Mouse (Mus musculus) naive thymus-derived CD4-positive, alpha-beta T cell, adult 2 months (primary cell): ENCODE measurements at regions not wholly inside any gene's neighbourhood (a gene's known extent, or its start where the extent isn't known, plus 50 kb on each side); places are given as distances from the start of the nearest gene placed in this dataset.

Experiments used
- DNase-seq: peaks from one replicate; pipeline ENCODE4 v3.0.0-alpha.2; 2011; ENCODE audit warnings: low read depth

- DNase-seq = no peak
Measured at GRCm38 (mm10) chr5:119401915-119402314, 268.6 kb upstream of the Tbx3 start.

- no peak for DNase-seq
Measured at GRCm38 (mm10) chr5:119402651-119403050, 267.8 kb upstream of the Tbx3 start.

GRCm38 (mm10) chr5:119410966-119411365 is 259.5 kb upstream of the Tbx3 start:
- no peak for DNase-seq

GRCm38 (mm10) chr5:119415835-119416234 is 254.6 kb upstream of the Tbx3 start:
- no peak for DNase-seq

- no peak for DNase-seq
Measured at GRCm38 (mm10) chr5:119418486-119418885, 252.0 kb upstream of the Tbx3 start.

GRCm38 (mm10) chr5:119427511-119428019 is 242.9 kb upstream of the Tbx3 start:
- no peak for DNase-seq

- no peak for DNase-seq
Measured at GRCm38 (mm10) chr5:119431271-119431756, 239.2 kb upstream of the Tbx3 start.

- no peak for DNase-seq
Measured at GRCm38 (mm10) chr5:119434572-119434971, 235.9 kb upstream of the Tbx3 start.

- no peak for DNase-seq
Measured at GRCm38 (mm10) chr5:119448494-119448893, 222.0 kb upstream of the Tbx3 start.

GRCm38 (mm10) chr5:119449166-119449565 is 221.3 kb upstream of the Tbx3 start:
- DNase-seq = no peak

- DNase-seq = no peak
Measured at GRCm38 (mm10) chr5:119459751-119460150, 210.7 kb upstream of the Tbx3 start.

- DNase-seq = no peak
Measured at GRCm38 (mm10) chr5:119462659-119463530, 207.6 kb upstream of the Tbx3 start.

GRCm38 (mm10) chr5:119464553-119464952 is 205.9 kb upstream of the Tbx3 start:
- no peak for DNase-seq

GRCm38 (mm10) chr5:119467346-119468085 is 203.0 kb upstream of the Tbx3 start:
- no peak for DNase-seq

GRCm38 (mm10) chr5:119477926-119478325 is 192.5 kb upstream of the Tbx3 start:
- DNase-seq = no peak

GRCm38 (mm10) chr5:119478331-119478730 is 192.1 kb upstream of the Tbx3 start:
- no peak for DNase-seq

GRCm38 (mm10) chr5:119480191-119481190 is 190.0 kb upstream of the Tbx3 start:
- DNase-seq = no peak

- DNase-seq = no peak
Measured at GRCm38 (mm10) chr5:119483706-119484105, 186.8 kb upstream of the Tbx3 start.

- no peak for DNase-seq
Measured at GRCm38 (mm10) chr5:119486196-119486595, 184.3 kb upstream of the Tbx3 start.

GRCm38 (mm10) chr5:119487184-119487583 is 183.3 kb upstream of the Tbx3 start:
- no peak for DNase-seq

- DNase-seq = no peak
Measured at GRCm38 (mm10) chr5:119497501-119497900, 173.0 kb upstream of the Tbx3 start.

- no peak for DNase-seq
Measured at GRCm38 (mm10) chr5:119498431-119498830, 172.0 kb upstream of the Tbx3 start.
